Mouse (Mus musculus) adrenal gland, adult 8-10 months (tissue): Measurements from ENCODE around the gene Smg7. TPM values are rescaled to one million over a fixed set of nuclear protein-coding genes. Genes with fewer than 3 reads are reported as not detected.
A peak's percentile ranks its signal among the peaks of the same experiment; 100 is the strongest.

Experiments
- DNase-seq: peaks from one replicate; pipeline ENCODE4 v3.0.0; 2022
- total RNA-seq, 4 experiments: library from RNA; stranded (reverse); gene quantifications; 2 replicates each; pipeline ENCODE4 v1.2.4; 2022

The Smg7 gene
- total RNA-seq, 4 experiments from 2014 or later = 48.2 to 81.5 (median 69.6) TPM

GRCm38 (mm10) chr1:152838841-152839240, 63.6 kb downstream of the Smg7 start:
- DNase-seq = no peak

- DNase-seq = no peak
Measured at GRCm38 (mm10) chr1:152838026-152838702, 64.3 kb downstream of the Smg7 start.

- peak; percentile 33 for DNase-seq
Measured at GRCm38 (mm10) chr1:152835061-152835460, 67.4 kb downstream of the Smg7 start.

- no peak for DNase-seq
Measured at GRCm38 (mm10) chr1:152832316-152832715, 70.1 kb downstream of the Smg7 start.

DNA sequence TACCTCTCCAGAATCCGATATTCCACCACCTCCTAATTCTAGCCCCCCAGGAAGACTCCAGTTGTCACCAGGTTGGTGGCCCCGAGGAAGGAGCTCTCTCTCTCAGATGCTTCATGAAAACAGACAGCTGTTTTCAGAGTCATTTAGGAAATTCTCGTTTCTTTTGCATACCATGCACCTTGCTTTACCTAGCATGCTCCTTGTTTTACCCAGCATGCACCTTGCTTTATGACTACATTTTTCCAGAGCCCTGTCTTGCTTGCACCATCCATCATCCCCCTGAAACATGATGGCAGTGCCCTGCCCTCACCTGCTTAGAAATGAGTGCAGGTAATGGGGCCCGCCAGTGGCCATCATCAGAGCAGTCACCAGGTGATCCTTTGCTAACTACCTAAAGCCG, 70.8 kb downstream of the Smg7 start:
- no peak for DNase-seq

GRCm38 (mm10) chr1:152831003-152831402, 71.4 kb downstream of the Smg7 start:
- DNase-seq = no peak

GRCm38 (mm10) chr1:152830054-152830453, 72.4 kb downstream of the Smg7 start:
- no peak for DNase-seq

DNA sequence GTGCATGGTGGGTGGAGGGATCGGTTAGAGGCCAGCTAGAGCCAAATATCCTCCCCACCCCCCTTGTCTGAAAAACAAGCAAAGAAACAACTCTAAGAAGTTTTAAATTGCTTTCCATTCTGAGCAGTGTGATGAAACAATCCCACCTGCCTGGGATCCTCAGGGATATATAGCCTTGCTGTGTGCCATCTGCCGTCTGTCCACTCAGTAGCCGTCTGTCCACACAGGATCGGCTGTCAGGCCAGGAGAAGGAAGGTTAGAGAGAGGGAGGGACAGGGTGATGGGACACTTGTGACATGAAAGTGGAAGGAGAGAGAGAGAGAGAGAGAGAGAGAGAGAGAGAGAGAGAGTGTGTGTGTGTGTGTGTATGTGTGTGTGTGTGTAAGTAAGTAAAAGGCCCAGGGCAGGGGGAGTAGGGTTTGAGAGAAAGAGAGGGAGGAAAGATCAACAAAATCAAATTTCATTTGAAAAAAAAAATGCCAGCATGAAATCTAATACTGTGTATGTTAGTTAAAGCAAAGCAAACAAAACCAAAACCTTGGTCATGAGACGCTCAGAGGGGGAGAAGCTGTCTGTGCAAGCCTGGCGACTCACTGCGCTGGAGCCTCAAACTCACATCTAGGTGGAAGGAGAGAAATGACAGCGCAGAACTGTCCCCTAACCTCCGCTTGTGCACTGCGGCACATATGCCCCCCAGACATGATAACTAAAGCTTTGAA, 73.7 kb downstream of the Smg7 start:
- no peak for DNase-seq

DNA sequence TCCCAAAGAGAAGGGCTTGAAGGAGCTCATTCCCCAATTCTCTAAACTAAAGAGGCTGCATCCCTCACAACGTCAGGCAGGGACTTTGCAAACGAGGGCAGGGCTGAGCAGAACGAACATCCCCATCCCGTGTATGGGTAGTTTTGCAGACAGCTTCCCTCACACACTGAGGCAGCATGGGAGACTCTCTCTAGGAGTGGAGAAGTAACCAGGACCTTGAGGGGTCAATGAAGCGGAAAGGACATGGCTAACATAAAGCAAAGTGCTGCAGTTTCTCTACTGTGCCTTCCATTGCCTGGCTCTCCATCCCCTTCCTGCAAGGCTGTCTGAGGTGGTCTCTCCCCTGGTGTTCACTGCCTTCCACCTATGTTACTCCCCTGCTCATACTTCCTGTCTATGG, 74.3 kb downstream of the Smg7 start:
- no peak for DNase-seq

GRCm38 (mm10) chr1:152826446-152826845, 76.0 kb downstream of the Smg7 start:
- DNase-seq = no peak

- DNase-seq = no peak
Measured at GRCm38 (mm10) chr1:152824206-152824605, 78.2 kb downstream of the Smg7 start.

- DNase-seq = no peak
Measured at GRCm38 (mm10) chr1:152821746-152822145, 80.7 kb downstream of the Smg7 start.

DNA sequence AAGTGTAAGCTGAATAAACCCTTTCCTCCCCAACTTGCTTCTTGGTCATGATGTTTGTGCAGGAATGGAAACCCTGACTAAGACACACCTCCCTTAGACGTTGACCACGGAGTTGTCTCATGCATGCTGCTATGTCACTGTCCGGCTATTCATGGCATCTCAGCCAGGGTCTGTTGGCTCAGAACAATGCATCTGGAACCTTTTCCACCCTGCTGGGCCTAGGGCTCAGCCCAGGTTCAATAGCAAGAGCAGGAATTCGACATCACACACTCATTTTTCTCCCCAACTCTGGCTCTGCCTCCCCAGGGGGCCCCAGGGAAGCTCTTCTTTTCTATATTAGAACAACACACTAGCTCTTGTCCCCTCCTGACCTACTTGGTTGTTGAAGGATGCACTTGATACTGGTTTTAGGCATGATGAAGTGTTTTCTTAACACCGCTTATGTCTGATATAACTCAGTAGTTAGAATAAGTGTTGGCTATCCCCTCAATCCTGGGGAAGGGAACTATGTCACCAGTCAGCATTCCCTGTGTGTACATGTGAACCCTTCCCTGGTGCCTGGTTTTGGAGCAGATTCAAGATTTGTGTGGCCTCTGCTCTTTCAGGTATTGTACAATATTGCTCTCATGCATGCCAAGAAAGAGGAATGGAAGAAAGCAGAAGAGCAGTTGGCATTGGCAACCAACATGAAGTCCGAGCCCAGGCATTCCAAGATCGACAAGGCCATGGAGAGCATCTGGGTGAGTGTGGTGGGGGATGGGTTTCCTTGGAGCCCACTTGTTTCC, 81.3 kb downstream of the Smg7 start:
- DNase-seq = no peak

- no peak for DNase-seq
Measured at GRCm38 (mm10) chr1:152819558-152819957, 82.9 kb downstream of the Smg7 start.

GRCm38 (mm10) chr1:152817794-152818193, 84.7 kb downstream of the Smg7 start:
- no peak for DNase-seq

GRCm38 (mm10) chr1:152817027-152817769, 85.2 kb downstream of the Smg7 start:
- no peak for DNase-seq

DNA sequence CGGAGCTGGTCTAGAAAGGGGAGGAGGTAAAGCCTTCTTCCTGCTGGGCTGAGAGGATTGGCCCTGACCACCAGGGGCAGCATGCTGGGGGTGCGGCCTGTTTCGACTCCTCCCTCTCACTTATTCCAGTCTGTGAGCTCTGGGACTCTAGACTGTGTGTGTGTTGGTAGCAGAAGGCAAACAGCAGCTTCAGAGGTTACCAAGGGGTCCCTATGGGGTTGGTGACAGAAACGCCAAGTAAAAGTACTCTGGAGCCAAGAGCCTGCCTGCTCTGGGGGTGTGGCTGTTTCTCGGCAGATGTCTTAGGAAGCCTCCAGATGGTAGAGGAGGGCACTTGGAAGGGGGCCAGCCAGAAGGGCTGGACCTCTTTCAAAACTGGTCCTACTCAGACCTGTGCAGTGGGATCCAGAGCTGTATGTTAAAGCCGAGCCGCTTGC, 87.2 kb downstream of the Smg7 start:
- DNase-seq = no peak

DNA sequence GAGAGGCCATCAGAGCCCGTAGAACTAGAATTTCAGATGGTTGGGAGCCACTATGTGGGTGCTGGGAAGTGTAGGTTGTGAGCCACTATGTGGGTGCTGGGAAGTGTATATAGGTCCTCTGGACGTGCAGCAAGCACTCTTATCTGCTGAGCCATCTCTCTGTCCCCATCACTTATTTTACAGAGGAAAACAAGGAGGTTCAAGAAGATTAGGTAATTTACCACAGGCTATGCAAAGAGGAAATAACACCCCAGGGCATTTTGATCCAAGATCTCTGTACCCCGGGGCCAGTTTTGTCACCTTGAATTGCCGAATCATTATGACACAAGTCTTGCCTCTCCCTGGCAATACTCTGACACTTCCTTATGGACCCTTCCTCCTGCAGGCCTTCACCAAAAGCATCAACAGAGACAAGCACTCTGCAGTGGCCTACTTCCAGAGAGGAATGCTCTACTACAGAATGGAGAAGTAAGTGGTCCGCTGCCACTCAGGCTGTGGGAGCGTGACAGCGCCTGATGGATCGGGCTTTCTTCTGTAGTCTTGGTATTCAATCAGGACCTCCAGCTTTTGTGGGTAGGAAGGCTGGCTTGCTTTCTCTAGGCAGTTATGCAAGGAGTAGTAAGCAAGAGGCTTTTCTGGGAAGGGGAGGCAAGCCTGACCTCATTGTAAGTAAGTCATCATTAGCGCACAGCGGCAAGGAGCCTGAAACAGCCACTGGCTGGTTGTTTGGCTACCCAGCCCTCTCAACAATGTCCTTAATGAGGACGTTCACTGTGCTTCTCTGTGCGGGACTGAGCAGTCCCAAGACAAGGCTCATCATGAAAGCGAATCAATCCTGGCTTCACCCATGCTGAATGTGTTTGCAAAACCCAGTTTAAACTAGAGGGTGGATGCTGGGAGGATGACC, 91.7 kb downstream of the Smg7 start:
- DNase-seq = no peak

- no peak for DNase-seq
Measured at GRCm38 (mm10) chr1:152809541-152810252, 92.7 kb downstream of the Smg7 start.

DNA sequence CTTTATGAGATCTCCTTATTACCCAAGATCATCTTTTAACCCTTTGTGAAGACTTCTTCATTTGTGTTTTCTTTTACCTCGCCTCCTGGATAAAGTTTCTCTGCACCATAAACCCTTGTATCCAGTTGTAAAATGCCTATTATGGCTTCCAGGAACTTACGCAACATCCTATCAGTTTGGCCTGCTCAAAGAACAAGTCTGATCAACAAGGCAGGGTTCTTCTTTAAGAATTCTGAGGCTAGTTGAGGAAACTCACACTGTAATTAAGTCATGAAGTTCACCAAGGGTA, 94.1 kb downstream of the Smg7 start:
- no peak for DNase-seq
